Mouse (Mus musculus): Measurements from ENCODE around the gene Rab33b.
"Not testable (repeated sequence)": the region's sequence is repeated elsewhere in the genome, so short reads cannot be mapped to it uniquely, and the experiment has no call there.

Gene Rab33b

GRCm38 (mm10) chr3:51483741-51484359 lies at the start of gene Rab33b:
Rab33b (plus strand) TSS chr3:51483920.
- peak; percentile 97 for DNase-seq (ENCODE audit: low spot score in 2 of 2)

DNA sequence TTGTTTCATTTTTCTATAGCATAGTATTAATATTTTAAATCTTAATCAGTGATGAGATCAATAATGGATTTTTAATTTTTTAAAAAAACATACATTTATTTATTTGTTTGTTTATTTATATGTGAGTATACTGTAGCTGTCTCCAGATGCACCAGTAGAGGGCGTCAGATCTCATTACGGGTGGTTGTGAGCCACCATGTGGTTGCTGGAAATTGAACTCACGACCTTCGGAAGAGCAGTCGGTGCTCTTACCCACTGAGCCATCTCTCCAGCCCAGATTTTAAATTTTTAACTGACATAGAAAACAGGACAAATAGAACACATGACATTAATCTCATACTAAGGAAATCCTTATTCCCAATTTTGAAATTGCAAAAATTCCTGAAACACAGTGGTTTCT lies 49.4 kb upstream of the Rab33b start:
- not testable (repeated sequence) for DNase-seq (ENCODE audit: low spot score in 2 of 2)

DNA sequence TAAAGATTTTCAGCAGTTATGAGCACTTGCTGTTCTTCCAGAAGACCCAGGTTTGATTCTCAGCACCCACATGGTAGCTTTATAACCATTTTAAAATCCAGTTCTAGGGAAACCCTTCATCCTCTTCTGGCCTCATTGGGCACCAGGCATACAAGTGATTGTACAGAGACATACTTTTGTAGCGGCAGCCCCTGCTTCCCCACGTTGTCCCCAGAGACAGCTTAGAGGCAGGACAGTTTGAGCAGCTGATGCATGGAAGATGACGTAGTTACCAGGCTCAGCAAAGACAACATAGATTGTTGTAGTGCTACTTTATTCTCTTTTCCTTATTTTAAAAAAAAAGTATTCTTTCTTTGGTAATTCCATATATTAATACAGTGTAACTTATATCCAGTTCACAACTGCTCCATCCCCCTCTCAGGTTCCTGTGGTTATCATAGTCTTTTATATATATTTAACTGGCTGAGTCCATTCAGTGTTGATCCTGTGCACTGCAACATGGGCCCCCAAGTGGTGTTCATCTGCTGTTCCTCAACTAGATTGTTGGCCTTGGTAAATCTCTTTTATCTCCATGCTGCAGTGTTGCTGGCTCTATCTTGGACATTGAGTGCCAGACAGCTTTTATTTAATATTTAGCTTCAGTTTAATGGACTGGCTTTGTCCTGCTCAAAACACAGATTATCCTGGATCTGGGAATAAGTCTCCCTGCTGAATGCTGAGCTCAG lies 48.7 kb upstream of the Rab33b start:
- DNase-seq (ENCODE audit: low spot score in 2 of 2) = no peak

DNA sequence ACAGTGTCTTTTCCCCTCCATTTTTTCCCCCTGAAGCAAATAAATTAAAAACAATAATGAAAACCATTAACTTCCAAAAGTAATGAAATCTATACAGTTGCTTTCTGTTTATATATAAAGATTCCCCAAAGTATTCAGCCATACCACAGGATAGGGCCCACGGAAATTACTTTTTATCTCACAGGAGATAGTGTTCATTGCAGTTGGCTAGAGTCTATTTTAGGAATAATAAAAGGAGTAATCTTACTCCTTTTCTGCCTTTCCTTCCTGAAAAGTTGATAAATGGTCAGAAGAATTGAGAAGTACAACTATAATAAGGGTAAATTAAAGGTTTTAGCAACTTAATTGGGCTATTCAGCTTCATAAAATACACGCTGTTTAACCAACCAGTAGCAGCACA lies 15.2 kb upstream of the Rab33b start:
- no peak for DNase-seq (ENCODE audit: low spot score in 2 of 2)

GRCm38 (mm10) chr3:51475706-51476105 lies 8.0 kb upstream of the Rab33b start:
- DNase-seq (ENCODE audit: low spot score in 2 of 2) = no peak

DNA sequence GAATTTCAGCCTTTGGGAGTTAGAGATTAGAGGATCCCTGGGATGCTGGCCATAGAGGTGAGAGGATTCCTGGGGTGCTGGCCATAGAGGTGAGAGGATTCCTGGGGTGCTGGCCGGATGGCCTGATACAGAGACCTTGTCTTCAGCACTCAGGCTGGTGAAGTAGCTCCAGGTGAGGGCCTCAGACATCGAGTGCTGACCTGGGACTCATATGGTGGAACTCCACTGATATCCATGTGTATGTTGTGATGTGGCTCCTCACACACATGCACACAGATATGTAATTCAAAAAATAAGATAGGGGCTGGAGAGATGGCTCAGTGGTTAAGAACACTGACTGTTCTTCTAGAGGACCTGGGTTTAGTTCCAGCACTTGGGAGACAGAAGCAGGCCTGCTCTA lies 3.8 kb upstream of the Rab33b start:
- no peak for DNase-seq (ENCODE audit: low spot score in 2 of 2)

- peak in 1 of 2 experiments; percentile 53 for DNase-seq (ENCODE audit: low spot score in 2 of 2)
Observed at GRCm38 (mm10) chr3:51481059-51481458, 2.7 kb upstream of the Rab33b start.

GRCm38 (mm10) chr3:51481881-51482280 lies 1.8 kb upstream of the Rab33b start:
- no peak for DNase-seq (ENCODE audit: low spot score in 2 of 2)

- no peak for DNase-seq (ENCODE audit: low spot score in 2 of 2)
Observed at GRCm38 (mm10) chr3:51482781-51483180, 939 bp upstream of the Rab33b start.

DNA sequence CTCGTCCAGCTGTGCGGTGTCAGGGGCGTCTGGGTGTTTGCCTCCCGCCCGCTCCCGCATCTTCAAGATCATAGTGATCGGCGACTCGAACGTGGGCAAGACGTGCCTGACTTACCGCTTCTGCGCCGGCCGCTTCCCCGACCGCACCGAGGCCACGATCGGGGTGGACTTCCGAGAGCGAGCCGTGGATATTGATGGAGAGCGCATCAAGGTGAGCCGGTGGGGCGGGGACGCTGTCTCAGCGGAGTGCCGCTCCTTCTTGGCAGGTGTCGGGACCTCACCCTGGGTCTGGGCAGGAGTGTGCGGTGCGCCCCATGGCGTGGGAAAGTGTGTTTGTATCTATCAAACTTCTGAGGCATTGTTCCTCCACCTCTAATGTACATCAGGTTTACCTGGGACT lies 650 bp downstream of the Rab33b start:
- no peak for DNase-seq (ENCODE audit: low spot score in 2 of 2)

GRCm38 (mm10) chr3:51485347-51485746 lies 1.6 kb downstream of the Rab33b start:
- no peak for DNase-seq (ENCODE audit: low spot score in 2 of 2)

- no peak for DNase-seq (ENCODE audit: low spot score in 2 of 2)
Observed at GRCm38 (mm10) chr3:51486491-51487195, 2.9 kb downstream of the Rab33b start.

GRCm38 (mm10) chr3:51490088-51490753 lies 6.5 kb downstream of the Rab33b start:
- no peak for DNase-seq (ENCODE audit: low spot score in 2 of 2)

GRCm38 (mm10) chr3:51493272-51493838 lies 9.6 kb downstream of the Rab33b start:
- DNase-seq (ENCODE audit: low spot score in 2 of 2) = no peak

- DNase-seq (ENCODE audit: low spot score in 2 of 2) = no peak
Observed at GRCm38 (mm10) chr3:51494466-51494865, 10.7 kb downstream of the Rab33b start.

- DNase-seq (ENCODE audit: low spot score in 2 of 2) = no peak
Observed at GRCm38 (mm10) chr3:51495646-51496045, 11.9 kb downstream of the Rab33b start.

DNA sequence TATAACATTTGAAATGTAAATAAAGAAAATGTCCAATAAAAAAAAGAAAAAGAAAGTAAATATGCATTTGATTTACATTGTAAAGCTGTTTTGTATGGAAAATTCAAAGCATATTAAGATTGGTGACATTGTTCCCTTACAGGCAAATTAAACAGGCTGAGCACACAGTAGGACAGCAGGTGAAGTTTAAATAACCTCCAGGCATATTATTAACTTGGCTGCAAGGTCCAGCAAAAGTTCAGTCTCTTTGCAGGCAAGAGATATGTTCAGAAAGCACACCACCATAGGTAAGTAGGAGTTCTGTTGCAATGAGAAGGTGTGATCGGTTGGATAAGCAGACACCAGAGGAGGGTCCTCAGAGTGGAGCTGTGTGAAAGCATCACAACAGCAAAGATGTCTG lies 14.3 kb downstream of the Rab33b start:
- DNase-seq (ENCODE audit: low spot score in 2 of 2) = no peak

DNA sequence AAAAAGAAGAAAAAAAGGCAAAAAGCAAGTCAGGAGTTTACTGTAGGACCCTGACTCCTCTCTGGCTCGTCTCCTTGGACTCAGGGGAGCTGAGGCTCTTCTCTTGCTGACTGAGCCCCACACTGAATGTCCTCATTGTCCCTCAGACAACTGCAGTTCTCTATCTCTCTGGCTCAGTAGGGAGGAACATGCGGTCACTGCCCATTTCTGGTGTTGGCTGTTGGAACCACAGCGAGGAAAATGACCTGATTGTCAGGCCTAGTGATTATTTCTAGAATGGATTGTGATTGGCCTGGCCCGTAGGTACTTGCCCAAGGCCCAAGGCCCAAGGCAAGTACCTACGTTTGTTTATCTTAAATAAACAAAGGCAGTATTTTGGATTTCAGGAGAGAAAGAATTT lies 14.9 kb downstream of the Rab33b start:
- DNase-seq (ENCODE audit: low spot score in 2 of 2) = no peak

DNA sequence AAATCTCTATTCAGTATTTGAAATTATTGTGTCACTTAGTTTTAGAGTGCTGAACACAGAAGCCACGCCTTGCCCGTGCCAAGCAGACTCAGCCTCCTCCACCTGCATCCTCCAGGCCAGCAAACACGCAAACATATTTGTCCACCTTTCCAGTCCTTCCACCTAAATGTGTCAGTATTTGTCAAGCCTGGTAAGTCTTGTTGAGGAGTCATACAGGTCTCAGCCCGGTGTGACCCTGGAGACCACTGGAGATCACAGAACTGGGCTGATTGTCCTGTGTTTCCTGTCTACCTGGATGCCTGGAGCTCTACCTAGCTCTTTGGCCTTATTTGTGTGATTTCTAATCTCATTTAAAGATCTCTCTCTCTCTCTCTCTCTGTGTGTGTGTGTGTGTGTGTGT lies 16.2 kb downstream of the Rab33b start:
- DNase-seq (ENCODE audit: low spot score in 2 of 2) = no peak

DNA sequence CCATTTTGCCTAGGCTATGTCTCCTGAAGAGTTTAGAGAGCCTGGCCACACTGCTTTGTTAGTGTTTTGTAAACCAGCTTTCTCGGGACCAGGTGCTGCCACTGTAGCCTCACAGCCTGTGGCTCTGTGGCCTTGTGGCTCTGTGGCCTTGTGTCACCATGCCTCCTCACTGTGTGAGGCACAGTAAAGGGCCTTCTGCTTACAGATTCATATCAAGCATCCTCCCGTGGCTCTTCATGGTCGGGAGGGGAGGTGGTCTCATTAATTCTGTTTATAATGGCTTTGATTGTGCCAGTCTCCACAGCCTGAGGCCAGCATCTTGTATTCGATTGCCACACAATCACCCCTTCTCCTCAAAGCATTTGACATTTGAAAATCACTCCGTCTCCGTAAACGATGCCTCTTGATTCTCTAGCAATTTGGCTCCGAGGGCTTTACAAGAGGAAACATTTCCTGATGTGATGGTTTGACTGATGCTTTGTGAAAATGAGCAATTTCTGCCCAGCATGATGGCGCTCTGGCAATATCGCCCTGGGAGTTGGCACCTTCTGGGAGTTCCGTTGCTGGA lies 20.7 kb downstream of the Rab33b start:
- DNase-seq (ENCODE audit: low spot score in 2 of 2) = no peak

DNA sequence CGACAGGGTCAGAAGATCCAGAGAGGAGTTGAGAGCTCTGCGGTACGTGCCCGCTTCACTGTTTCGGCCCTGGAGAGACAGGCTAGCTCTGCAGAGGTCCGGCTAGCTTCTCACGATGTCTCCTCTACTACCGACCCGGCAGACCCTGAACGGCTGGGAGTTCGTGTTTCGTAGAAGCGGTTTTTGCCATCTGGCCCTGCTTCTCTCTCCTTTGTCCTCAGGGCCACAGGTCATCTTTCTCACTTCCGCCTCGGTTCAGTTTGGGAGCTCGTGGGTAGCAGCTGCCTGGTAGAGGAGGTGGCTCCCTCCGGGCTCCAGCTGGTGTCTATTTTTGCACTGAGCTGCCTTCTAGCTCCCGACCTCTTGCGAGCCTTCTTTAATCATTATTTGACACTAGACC lies 21.7 kb downstream of the Rab33b start:
- no peak for DNase-seq (ENCODE audit: low spot score in 2 of 2)

DNA sequence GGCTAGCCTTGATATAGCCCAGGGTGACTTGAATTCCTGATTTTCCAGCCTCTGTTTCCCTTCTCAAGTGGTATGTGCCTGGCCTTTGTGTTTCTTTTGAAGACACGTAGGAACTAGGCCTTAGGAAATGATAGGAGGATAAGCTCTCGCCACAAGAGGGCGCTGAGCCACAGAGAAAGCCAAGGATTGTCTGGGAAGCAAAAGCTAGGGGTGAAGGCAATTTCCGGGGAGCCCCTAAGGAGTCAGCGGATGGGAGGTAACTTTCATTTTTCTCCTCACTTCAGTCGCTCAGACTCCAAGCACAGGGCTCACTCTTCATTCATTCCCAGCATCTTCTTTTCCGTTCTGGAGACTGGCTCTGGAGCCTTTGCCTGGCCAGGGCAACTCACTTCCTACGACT lies 27.2 kb downstream of the Rab33b start:
- peak in 1 of 2 experiments; percentile 57 for DNase-seq (ENCODE audit: low spot score in 2 of 2)

All from frontal cortex, postnatal 10 days (tissue).